Mouse (Mus musculus) embryonic fibroblast, embryonic 13.5 days (primary cell): ENCODE results near the gene Habp4.

Experiments
- CTCF ChIP-seq: IDR thresholded peaks from 2 replicates; pipeline ENCODE4 v1.5.1; 2011; ENCODE audit warnings: mild to moderate bottlenecking, control low read depth, low read length, moderate library complexity, borderline replicate concordance; ENCODE audit not compliant: insufficient read depth
- POLR2A ChIP-seq: IDR thresholded peaks from 2 replicates; pipeline ENCODE4 v1.6.1; 2011; ENCODE audit warnings: low read depth, mild to moderate bottlenecking, control low read depth, low read length, moderate library complexity

DNA sequence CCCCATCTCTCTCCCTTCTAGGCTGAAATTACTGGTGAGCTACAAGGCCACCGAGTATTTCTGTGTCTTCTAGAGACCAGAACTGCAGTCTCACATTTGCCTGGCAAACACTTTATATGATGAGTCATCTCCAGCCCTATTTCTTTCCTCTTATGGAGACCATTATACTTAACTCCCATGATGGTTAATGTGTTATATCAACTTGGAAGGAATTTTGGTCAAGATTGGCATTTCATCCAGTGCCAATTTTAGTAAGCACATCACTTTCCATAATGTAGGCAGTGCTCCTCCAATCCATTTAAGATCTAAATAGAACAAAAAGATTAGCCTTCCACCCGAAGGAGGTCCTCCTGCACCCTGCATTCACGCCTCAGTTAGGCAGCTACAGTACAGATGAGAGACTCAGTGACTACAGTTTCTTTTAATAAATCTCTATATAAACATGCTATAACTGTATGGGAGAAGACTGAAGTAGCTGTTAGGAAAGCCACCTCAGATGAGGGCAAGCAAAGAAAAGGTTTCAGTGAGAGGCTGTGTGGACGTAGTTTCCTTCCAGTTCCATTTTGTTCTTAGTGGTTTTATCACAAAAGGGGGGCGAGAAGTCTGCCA is 50.5 kb downstream of the Habp4 start:
- TF ChIP-seq POLR2A (no peak), CTCF (no peak)
